Mouse (Mus musculus): ENCODE measurements at regions not wholly inside any gene's neighbourhood (a gene's known extent, or its start where the extent isn't known, plus 50 kb on each side); places are given as distances from the start of the nearest gene placed in this dataset.
"Not testable (repeated sequence)": the region's sequence is repeated elsewhere in the genome, so short reads cannot be mapped to it uniquely, and the experiment has no call there.

DNA sequence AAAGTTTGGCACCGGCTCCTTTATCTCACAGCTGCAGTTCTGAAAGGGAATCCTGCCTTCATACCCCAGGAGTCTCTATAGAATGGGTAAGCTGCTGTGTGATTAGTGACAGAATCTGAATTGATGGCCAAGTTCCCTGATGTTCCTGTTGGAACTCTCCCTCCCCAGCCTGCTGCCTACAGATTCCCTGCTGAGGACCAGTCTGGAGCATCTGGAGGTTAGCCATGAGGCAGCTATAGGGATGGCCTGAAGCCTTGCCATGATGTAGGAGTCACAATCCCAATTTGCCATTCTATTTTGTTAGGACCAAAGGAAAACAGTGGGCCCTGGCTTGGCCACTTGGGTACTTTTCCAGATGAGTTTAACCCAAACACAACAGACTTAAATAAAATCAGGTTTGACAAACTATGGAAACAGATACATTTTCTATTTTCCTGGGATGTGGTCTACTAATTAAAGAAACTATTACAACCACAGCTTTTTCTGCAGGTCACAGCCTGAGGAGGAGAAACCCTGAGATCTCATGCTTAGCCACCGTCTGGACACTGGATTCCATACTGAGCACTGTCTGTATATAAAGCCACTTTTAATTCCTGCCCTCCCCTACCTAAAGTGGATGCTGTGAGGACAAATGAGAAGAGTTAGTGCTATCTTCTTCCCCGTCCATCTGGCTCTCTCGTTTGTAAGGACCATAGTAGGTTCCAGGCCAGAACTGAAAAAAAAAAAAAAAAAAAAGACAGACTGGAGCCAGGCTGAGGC lies 349.5 kb upstream of the Tbl1xr1 start:
- DNase-seq (ENCODE audit: low spot score in 2 of 2): peak in 1 of 2 experiments; percentile 7

DNA sequence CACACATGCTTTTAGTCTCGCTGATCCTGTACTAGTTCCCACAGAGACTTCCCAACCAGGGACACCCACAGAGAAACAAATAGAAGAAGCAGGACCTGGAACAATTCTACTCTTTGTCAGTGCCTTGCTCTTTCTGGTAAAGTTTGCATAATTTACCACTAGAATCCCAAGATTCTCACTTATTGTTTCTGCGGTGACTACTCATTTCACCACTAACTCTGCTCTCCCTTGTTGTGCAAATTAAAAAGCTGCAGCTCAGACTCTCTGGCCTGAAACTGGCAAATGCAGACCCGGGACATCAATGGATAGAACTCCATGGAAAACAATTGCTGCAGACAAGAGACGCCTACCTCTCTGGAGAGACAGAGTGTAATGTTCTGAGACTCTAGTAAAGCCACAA lies 348.4 kb upstream of the Tbl1xr1 start:
- no peak for DNase-seq (ENCODE audit: low spot score in 2 of 2)

DNA sequence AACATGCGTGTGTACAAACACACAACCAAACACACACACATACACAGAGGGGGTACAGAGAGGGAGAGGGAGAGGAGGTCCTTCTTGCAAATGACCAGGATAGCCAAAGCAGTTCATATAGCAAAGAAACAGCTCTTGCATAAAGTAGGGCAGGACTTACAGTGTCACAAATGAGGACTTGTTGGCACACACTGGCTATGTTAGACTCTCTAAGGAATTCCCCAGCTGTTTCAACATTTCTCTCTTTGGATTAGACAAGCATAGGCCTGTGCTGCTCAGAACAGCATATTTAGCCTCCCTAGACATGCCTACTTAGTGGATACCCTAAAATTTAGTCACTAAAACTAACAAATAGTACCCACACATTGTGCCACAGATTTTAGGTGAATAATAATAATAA lies 347.1 kb upstream of the Tbl1xr1 start:
- no peak for DNase-seq (ENCODE audit: low spot score in 2 of 2)

DNA sequence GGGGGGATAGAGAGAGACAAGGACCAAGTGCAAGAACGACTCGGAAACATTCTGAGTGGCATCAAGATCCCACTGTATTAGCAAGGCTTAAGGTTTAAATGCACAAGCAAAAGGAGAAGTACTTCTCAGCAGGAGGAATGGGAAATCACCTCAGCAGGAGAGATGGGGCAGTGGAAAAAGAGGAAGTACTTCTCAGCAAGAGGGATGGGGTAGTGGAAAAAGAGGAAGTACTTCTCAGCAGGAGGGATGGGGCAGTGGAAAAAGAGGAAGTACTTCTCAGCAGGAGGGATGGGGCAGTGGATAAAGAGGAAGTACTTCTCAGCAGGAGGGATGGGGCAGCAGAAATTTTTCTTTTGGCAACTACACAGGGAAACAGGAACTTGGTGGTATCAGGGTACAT lies 340.8 kb upstream of the Tbl1xr1 start:
- DNase-seq (ENCODE audit: low spot score in 2 of 2): not testable (repeated sequence)

DNA sequence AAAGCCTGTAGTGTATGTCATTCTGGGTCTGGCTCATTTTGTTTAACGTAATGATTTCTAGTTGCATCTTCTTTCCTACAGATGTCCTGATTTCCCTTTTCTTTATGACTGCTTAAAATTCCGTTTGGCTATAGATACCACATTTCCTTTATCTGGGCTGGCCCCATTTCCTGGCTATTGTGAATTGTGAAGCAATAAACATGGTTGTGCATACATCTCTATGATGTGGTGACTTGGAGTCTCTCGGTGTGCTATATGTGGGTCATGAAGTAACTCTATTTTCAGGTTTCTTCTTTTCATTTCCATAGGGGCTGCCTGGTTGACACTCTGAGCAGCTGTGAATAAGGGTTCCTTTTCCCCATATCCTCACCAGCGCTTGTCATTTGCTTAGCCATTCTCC lies 336.7 kb upstream of the Tbl1xr1 start:
- no peak for DNase-seq (ENCODE audit: low spot score in 2 of 2)

DNA sequence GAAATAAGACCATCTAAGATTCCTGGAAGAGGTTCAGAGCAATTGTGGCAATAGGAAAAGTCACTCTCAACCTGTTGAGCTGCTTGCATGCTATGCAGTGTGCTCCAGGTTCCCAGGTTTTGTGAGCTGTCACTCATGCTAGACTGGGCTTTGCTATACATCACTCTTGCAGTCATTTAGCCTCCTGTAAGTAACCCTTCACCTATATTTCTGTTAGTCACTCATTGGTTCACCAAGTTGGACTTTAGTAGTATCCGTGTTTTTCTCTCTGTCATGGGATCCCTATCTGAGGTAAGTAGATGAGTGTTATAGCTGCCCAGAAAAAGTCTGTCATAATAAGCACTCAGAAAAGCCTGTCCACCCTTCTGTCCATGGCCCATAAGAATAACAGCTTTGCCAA lies 332.3 kb upstream of the Tbl1xr1 start:
- no peak for DNase-seq (ENCODE audit: low spot score in 2 of 2)

DNA sequence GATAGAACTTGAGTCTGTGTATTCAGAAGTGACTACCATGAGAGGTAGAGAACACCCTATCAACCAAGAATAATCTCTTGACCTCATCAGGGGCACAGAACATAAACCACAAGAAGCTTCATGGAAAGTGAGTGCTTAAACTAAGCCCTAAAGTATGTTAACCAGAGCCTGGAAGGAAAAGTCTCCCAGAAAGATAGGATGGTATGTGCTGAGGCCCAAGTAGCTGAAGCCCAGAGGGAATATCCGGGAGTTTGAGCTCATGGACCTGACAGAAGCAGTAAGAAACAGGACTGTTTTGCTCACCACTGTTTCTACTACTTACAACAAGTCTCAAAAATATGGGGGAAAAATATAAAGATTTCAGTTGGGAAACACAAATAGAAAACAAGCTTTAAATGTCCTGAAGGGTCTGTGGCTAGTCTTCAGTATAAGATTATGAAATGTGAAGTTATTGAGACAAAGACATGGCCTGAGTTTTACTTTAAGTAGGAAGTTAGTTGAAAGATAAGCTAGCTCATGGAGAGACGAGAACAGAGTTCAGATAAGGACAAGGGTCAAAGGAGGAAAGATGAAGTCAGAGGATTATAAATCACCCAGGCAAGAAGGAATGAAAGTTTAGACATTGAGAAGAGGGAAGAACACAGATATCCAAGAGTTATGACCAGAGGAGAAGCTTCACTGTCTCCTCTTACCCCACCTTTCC lies 315.8 kb upstream of the Tbl1xr1 start:
- DNase-seq (ENCODE audit: low spot score in 2 of 2): no peak

DNA sequence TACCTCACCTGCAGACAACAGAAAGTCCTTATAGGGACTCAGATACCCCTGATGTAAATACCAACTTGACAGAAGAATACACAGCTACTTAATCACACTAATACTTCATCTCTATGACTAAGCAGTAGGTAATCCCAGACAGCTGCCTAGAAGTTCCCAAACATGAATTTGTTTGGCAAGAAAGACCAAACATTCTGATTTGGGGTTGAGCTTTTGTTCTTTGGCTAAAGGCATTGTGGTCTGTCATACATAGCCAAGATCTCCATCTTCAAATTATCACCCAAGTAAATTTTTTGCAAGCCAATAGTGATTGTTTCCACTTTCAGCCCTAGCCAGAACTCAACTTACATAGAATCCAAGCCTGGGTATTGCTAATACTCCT lies 315.2 kb upstream of the Tbl1xr1 start:
- DNase-seq (ENCODE audit: low spot score in 2 of 2): no peak

DNA sequence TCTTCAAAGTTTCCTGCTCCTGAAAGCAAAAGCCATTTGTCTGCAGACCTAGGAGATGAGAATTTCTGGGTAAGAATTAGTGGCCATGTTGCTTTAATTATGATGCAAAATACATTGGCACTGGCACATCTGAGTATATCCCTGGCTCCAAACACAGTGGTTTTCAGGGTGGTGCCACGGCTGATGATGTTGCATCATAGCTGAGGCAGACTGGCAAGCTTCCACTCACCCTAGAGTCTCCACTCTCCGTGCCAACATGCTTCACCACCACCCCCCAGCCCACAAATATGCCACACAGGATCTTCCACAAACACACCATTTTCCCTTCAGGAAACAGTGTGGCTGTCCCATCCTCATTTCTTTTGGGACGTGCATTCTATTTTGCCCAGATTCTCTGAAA lies 314.5 kb upstream of the Tbl1xr1 start:
- DNase-seq (ENCODE audit: low spot score in 2 of 2): no peak

DNA sequence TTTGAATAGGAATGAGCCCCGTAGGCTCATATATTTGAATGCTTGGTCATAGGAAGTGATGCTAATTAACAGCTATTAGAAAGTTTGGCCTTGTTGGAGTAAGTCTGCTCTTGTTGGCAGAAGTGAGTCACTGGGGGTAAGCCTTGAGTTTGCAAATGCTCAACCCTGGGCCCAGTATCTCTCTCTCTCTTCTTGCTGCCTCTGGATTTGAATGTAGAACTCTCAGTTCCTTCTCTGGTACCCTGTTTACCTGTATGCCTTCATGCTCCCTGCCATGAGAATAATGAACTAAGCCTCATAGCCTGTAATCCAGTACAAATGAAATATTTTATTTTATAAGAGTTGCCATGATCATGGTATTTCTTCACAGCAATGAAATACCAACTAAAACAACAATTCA lies 308.4 kb upstream of the Tbl1xr1 start:
- no peak for DNase-seq (ENCODE audit: low spot score in 2 of 2)

DNA sequence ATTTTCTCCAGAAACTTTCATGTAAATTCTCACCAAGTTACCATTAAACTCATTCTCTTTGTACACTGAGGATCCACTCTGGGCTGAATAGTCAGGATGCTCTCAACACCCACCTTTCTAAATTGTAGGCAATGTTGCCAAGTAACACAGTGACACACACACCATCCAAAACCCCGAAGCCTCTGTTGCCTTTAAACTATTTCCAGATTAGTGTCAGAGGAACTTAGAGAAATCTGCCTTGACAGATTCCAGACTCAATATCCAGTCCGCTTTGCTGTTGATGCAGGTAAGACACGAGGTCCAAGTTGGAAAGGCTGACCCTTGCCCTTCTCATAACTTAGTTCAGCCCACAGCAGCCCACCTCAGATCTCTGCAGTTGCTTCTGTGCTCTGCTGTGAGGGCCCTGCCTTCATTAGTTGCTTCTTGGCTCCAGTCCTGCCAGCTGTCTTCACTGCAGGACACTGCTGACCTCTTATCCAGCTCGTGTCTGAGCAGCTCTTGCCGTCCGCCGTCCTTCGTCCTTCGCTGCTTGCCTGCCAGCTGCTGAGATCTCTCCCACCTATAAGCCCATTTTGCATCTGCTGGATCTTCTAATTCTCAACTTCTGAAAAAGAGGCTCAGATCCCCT lies 306.4 kb upstream of the Tbl1xr1 start:
- DNase-seq (ENCODE audit: low spot score in 2 of 2): peak in 1 of 2 experiments; percentile 37

DNA sequence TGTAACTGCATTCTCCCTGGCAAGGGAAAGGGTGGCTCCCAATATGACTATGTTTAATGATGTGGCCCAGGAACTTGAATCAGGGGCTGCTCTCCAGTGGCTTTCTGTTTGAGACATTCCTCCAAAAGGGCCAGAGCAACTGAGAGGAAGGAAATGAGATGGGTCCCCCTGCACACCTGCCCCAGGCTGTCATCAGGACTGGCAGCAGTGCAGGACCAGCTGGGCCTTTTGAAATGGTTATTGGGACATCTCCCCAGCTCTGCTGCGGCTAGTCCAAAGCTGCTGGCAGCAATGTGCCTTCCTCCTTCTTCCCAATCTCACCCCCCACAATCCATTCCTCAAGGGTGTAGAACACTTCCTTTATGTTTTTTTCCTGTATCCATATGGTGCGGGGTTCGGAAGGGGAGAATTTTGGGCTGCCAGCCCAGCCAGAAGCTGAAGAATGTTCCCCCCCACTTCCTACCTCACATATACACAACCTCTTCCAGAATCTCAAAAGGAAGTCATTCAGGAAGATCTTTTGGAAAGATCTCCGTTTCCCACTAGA lies 304.6 kb upstream of the Tbl1xr1 start:
- no peak for DNase-seq (ENCODE audit: low spot score in 2 of 2)

DNA sequence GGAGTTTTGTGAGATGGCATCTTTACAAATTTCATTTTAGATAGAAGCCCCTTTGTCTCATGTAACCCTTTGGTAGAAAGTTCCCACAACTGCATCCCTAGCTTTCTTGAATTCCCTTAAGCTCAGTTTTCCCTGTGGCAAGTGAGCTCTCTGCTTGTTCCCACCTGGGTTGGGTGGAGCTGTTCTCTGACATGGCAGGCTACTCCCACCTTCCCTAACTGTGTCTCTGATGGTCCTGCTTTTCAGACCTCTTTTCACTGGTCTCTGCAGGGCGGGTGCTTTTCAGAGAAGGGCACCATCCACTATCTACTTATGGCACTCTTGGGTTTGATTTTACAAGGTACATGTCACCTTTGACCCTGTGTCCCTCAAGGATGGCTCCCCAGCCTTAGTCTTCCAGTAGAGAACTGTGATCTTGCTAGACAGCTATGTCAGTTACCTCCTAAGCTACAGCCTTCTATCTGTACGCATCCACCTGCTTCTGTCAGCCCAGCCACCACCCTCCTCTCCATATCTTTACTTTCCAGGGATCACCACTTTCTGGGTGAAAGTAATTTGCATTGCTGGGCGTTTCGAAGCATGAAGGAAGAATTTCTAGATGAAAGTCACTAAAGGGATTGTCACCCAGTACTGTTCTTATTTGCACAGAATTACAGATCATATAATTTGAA lies 302.1 kb upstream of the Tbl1xr1 start:
- no peak for DNase-seq (ENCODE audit: low spot score in 2 of 2)

DNA sequence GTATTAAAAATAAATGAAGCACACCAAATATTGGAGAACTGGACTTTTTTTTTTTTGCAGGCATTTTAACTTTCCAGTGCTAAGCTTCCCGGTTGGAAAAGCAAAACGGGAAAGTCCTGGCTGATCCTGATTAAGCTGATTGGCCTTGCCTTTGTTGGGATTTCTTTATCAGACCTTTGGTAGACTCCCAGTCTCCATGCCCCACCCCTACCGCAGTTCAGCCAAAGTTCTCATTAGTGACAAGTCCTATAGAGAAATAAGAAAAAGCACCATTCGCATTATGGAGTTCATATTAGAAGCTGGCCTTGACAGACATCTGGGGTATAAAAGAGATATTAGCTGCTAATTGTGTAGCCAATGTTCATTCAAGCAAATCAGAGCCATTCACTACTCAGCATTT lies 297.7 kb upstream of the Tbl1xr1 start:
- DNase-seq (ENCODE audit: low spot score in 2 of 2): no peak

DNA sequence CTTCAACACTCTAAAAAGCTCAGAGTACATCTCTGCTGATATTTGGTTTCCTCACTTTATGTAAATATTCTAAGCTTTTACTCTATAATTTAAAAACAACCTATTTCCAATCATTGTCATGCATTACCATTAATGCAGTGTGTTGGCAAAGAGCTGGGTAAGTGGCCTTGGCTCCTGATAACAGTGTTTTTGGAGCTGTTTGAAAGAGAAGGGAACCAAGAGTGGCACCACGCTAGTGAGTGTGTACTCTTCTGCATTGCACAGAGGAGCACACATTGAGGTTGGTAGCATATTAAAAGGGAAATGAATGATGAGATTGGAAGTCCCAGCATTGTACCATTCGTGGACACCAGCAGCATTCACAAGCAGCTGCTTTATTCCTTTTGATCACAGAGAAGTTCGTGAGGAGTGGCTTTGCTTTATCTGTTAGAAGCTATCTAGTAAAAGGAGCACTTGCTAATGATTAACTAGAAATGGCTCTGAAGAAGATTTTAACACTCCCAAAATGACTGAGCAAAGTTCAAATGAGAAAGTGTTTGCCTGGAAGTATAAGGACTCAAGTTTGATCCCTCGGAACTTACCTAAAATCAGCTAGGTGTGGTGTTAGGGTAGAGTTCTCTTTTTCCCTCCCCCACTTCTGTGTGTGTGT lies 284.3 kb upstream of the Tbl1xr1 start:
- no peak for DNase-seq (ENCODE audit: low spot score in 2 of 2)

DNA sequence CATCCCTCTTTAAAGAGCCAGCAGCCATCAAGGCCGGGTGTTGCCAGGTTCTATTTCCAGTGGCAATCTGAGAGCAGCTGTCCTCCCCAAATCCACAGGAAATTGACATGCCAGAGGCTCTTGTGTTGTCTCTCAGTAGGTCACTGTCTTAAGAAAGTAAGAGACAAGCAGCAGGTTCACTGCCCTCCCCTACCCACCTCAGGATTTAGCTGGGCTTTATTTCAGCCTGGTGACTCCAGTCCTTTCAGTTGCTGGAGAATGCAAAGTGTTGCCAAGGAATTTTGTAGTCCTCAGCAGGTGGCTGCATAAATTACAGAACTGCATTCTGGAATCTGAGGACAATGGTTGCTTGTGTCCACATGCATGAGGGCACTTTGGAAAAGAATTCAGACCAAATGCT lies 278.3 kb upstream of the Tbl1xr1 start:
- no peak for DNase-seq (ENCODE audit: low spot score in 2 of 2)

DNA sequence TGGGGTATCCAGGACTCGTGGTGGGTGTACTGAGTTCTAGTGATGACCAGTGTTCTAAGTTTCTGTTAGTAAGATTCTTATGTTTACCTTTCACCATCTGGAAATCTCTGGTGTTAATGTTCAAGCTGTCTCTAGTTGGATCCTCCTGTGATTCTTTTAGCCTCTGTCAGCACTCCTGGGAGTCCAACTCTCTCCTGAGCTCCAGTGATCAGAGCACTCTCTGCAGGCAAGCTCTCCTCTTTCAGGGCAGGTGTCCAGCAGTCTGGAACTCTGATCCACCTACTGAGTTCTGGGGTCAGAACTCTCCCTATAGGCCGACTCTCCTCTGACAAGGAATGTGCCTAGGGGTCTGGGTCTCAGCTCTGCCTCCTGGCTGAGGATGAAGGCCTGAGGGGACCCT lies 272.6 kb upstream of the Tbl1xr1 start:
- not testable (repeated sequence) for DNase-seq (ENCODE audit: low spot score in 2 of 2)

DNA sequence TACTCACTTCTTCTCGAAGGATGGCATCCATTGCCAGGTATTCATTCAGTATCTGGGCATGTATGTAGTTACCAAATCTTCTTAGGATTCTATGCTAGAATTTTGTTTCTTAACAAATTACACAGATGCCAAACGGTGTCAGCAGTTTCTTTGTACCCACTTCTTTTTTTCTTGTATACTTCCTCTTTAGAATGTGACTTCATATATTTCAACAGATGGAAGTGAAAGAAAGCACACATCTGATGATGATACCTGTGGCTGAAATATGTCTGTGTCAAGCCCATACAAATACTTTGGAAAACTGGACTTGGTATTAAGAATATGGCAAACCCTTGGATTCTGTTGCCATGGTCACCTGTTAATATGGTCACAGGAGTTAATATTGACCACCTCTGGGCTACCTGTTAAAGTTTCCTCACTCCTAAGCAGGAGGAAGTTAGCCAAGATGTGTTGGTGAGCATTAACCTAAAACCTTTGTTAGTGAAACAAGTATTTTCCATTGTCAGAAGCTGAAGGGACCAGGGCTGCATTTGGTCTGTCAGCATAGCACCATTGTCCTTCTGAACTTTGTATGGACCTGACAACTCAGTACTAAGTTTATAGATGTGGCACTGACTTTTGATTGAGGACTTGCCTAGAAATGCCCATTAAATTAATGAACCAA lies 269.8 kb upstream of the Tbl1xr1 start:
- no peak for DNase-seq (ENCODE audit: low spot score in 2 of 2)

DNA sequence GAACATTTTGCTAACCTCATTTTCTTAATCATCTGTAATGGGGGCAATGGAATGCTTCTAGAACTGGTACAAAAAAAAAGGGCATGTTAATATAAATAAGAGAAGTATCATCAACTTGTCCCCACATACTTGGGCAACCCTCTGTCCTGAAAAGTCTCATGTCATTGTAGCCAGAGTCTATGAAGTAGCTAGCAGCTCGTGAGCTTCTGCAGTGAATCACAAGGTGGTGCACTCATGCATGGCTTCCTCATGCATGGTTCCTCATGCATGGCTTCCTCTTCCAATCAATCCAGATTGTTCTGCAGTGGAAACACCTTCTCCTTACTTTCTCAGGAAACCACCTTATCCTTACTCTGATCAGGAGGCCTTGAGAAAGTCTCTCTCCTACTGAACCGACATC lies 267.9 kb upstream of the Tbl1xr1 start:
- no peak for DNase-seq (ENCODE audit: low spot score in 2 of 2)

DNA sequence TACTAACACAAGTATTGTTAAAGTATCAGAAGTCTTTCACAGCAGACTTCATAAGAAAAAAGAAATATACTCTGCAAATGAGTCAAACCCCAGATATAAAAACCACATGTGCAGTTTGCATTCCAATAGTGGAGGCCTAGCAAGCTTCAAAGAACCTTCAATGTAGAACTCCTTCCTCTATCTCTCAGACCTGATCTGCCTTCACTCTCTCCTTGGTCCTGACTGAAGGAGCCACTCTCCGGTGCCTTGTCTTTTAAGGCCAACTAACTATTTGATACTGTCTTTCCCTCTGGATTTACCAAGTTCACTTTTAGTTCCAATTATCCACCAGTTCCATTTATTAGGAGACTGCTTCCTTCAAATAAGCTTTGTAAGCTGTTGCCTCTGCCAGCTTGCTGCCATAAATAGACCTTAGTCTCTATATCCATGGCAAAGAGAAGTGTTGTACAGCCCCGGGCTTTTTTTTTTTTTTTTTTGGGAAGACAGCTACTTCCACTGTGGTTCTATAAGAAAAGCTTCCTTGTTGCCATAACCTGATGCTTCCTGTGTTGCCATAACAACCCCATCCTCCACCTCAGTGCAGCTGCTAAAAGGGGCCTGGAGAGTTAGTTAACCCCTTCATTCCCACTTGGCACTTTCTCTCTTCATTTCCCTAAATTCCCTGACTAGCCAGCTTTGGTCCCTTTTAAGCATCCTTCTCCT lies 266.5 kb upstream of the Tbl1xr1 start:
- no peak for DNase-seq (ENCODE audit: low spot score in 2 of 2)
